Comparison of ENCODE assay signal across 8 mouse cellular contexts in genomic region chr6:87992733-87993132, GRCm38 (mm10). TPM values are rescaled to one million over a fixed set of nuclear protein-coding genes. Genes with fewer than 3 reads are reported as not detected.
DNase-seq lines count a peak whose midpoint lies in the region.

No protein-coding gene starts in this region.

- no peak overlapping the region for H3K4me3 ChIP-seq in heart, embryonic 10.5 days

- DNase-seq in heart, adult 11 months = peak; percentile 98
- DNase-seq in heart, embryonic 10.5 days (ENCODE audit: low spot score) = no peak
- DNase-seq in adrenal gland, postnatal 10 days = peak; percentile 59
- DNase-seq in kidney, adult 9 months = peak; percentile 85
- peak; percentile 60 for DNase-seq in lung, postnatal 14 days
- DNase-seq in T-cell, adult 2 months (ENCODE audit: low spot score) = no peak
- DNase-seq in frontal cortex, postnatal 14 days (ENCODE audit: low spot score in 2 of 2) = no peak
- no peak for DNase-seq in thymus, postnatal 10 days (ENCODE audit: low spot score in 2 of 2)

- H3K27ac ChIP-seq in heart, embryonic 10.5 days = no peak overlapping the region

- WGBS in heart, embryonic 10.5 days = 39% methylated on average over 6 of the region's 6 CpGs

- H3K27me3 ChIP-seq in heart, embryonic 10.5 days (ENCODE audit: insufficient read depth, poor library complexity, severe bottlenecking) = no peaks in the 10 kb centered on the region

- H3K4me1 ChIP-seq in heart, embryonic 10.5 days = peaks cover 58% of the 10 kb centered on the region

- H3K36me3 ChIP-seq in heart, embryonic 10.5 days = no peaks in the 10 kb centered on the region

- no peaks in the 10 kb centered on the region for H3K9me3 ChIP-seq in heart, embryonic 10.5 days

RNA-seq across cellular contexts. Expression of gene H1fx, which starts 11.3 kb away (rescaled TPM):
- 11.1 and 18.7 TPM in 2 replicates for polyA plus RNA-seq in heart, embryonic 10.5 days (2016; fragmentation: Nextera tagmentation; extraction: Ambion mirVana)
- total RNA-seq in adrenal gland, postnatal 10 days (2021) = 10 to 100 TPM; 28.9 to 30.8 TPM

RNA-seq across cellular contexts. Expression of gene Rab7, which starts 52.3 kb away (rescaled TPM):
- 217 and 229 TPM in 2 replicates for polyA plus RNA-seq in heart, embryonic 10.5 days (2016; fragmentation: Nextera tagmentation; extraction: Ambion mirVana)
- 100 to 1,000 TPM; 249 to 262 TPM for total RNA-seq in adrenal gland, postnatal 10 days (2021)

Comparison
In these comparisons a context has a peak if more than half of its experiments do, and no peak if none do; other contexts are left out.
1. DNase-seq: peak in heart, adult 11 months (single experiment), adrenal gland, postnatal 10 days (single experiment), kidney, adult 9 months (single experiment) and lung, postnatal 14 days (single experiment); none in heart, embryonic 10.5 days (single experiment), T-cell, adult 2 months (single experiment), frontal cortex, postnatal 14 days (0 of 2) and thymus, postnatal 10 days (0 of 2).